Mouse (Mus musculus): ENCODE measurements around the gene Msi2. TPM values are rescaled to one million over a fixed set of nuclear protein-coding genes. Genes with fewer than 3 reads are reported as not detected.

Gene Msi2
- total RNA-seq, 2 experiments from 2014 or later: 105 to 113 TPM

- no peak for DNase-seq
These were observed 181.0 kb downstream of the Msi2 start for GRCm38 (mm10) chr11:88537344-88537743.

GRCm38 (mm10) chr11:88536861-88537260 is 181.5 kb downstream of the Msi2 start:
- no peak for DNase-seq

GRCm38 (mm10) chr11:88534331-88534929 is 183.9 kb downstream of the Msi2 start:
- DNase-seq: no peak

GRCm38 (mm10) chr11:88532016-88532415 is 186.3 kb downstream of the Msi2 start:
- no peak for DNase-seq

- no peak for DNase-seq
These were observed 188.3 kb downstream of the Msi2 start for GRCm38 (mm10) chr11:88530032-88530431.

- no peak for DNase-seq
These were observed 189.7 kb downstream of the Msi2 start for GRCm38 (mm10) chr11:88528522-88529101.

- no peak for DNase-seq
These were observed 191.6 kb downstream of the Msi2 start for GRCm38 (mm10) chr11:88526711-88527110.

GRCm38 (mm10) chr11:88524790-88525575 is 193.3 kb downstream of the Msi2 start:
- DNase-seq: no peak

GRCm38 (mm10) chr11:88524437-88524789 is 193.9 kb downstream of the Msi2 start:
- no peak for DNase-seq

- DNase-seq: no peak
These were observed 194.4 kb downstream of the Msi2 start for GRCm38 (mm10) chr11:88523921-88524320.

GRCm38 (mm10) chr11:88523511-88523910 is 194.8 kb downstream of the Msi2 start:
- DNase-seq: no peak

GRCm38 (mm10) chr11:88522114-88522513 is 196.2 kb downstream of the Msi2 start:
- DNase-seq: no peak

- no peak for DNase-seq
These were observed 197.2 kb downstream of the Msi2 start for GRCm38 (mm10) chr11:88520951-88521730.

- no peak for DNase-seq
These were observed 200.0 kb downstream of the Msi2 start for GRCm38 (mm10) chr11:88518361-88518760.

GRCm38 (mm10) chr11:88516596-88517485 is 201.5 kb downstream of the Msi2 start:
- DNase-seq: no peak

- DNase-seq: no peak
These were observed 202.4 kb downstream of the Msi2 start for GRCm38 (mm10) chr11:88515736-88516583.

GRCm38 (mm10) chr11:88515267-88515666 is 203.0 kb downstream of the Msi2 start:
- no peak for DNase-seq

- DNase-seq: no peak
These were observed 204.0 kb downstream of the Msi2 start for GRCm38 (mm10) chr11:88514151-88514926.

GRCm38 (mm10) chr11:88512580-88512979 is 205.7 kb downstream of the Msi2 start:
- peak in 1 of 2 experiments; percentile 36 for DNase-seq

GRCm38 (mm10) chr11:88510282-88510850 is 207.9 kb downstream of the Msi2 start:
- no peak for DNase-seq

Measured in layer of hippocampus, postnatal 36 days (tissue).